Comparison of ENCODE assay signal across 23 mouse cellular contexts in the genomic region with DNA sequence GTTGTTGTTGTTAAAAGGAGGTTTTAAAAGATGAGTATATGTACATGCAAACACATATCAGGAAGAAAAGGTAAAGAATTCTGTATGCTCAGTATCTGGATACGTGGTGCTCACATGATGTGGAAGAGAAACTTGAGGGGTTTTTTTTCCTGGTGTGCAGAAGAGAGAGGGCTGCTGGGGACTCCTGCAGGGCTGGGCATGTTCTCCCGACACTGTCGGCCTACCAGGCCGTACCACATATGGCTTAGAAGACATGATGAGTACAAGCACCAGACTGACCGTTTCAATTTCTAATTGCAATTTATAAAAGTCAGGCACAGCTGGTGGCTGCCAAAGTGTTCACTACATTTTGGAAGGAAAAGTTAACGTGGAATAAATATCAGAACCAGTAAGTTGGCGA. TPM values are rescaled to one million over a fixed set of nuclear protein-coding genes. Genes with fewer than 3 reads are reported as not detected.
DNase-seq lines count a peak whose midpoint lies in the region; ATAC-seq lines count a peak whose summit lies in the region.
"Had no signal": no experiment of that assay in that cellular context is flagged by ENCODE, and none has a peak within 500 bp of the region (broad histone marks: within the 10 kb centered on the region; RNA-seq: fewer than 3 reads in every experiment).

No protein-coding gene starts in this region.

- H3K27me3 ChIP-seq in embryonic facial prominence, embryonic 14.5 days (replicated peaks; ENCODE audit: control insufficient read depth, insufficient read depth, low read length): no peaks in the 10 kb centered on the region
- H3K27me3 ChIP-seq in embryonic facial prominence, embryonic 10.5 days (replicated peaks; ENCODE audit: low read depth, poor library complexity, severe bottlenecking): no peaks in the 10 kb centered on the region
- no peaks in the 10 kb centered on the region for H3K27me3 ChIP-seq in heart, embryonic 10.5 days (ENCODE audit: insufficient read depth, poor library complexity, severe bottlenecking)
- H3K27me3 ChIP-seq: CH12.LX, Patski had no signal

- intact Hi-C loops in heart, postnatal 14 days (cut with DNase I): loop anchor here (5.0 kb wide), 1 partner anchor 143 kb away; no protein-coding TSS in a partner anchor

- no peak for DNase-seq in embryonic facial prominence, embryonic 14.5 days (ENCODE audit: low spot score)
- DNase-seq in embryonic facial prominence, embryonic 10.5 days (ENCODE audit: low spot score): no peak
- peak; percentile 77 for DNase-seq in heart, adult 11 months
- DNase-seq in heart, adult 8-10 months (ENCODE audit: low spot score): no peak
- peak; percentile 53 for DNase-seq in heart, embryonic 10.5 days (ENCODE audit: low spot score)
- DNase-seq in heart, postnatal 14 days: no peak
- peak; percentile 12 for DNase-seq in thymus, postnatal 4 days
- DNase-seq in thymus, postnatal 36 days: no peak
- DNase-seq: adrenal gland, adult 2 months; adrenal gland, adult 8-10 months; adrenal gland, postnatal 10 days; adrenal gland, postnatal 14 days; adrenal gland, postnatal 25 days; adrenal gland, postnatal 36 days; B cell, adult 2 months; cerebellum, adult 11 months; cerebellum, adult 11-12 months had no signal

- H3K9me3 ChIP-seq in embryonic facial prominence, embryonic 14.5 days (ENCODE audit: control insufficient read depth, low read length): no peaks in the 10 kb centered on the region; the same call in 1 of the 2 replicates
- no peaks in the 10 kb centered on the region for H3K9me3 ChIP-seq in embryonic facial prominence, embryonic 10.5 days
- H3K9me3 ChIP-seq in heart, embryonic 10.5 days: no peaks in the 10 kb centered on the region
- H3K9me3 ChIP-seq: G1E had no signal

- no peaks in the 10 kb centered on the region for H3K4me1 ChIP-seq in embryonic facial prominence, embryonic 14.5 days (ENCODE audit: control insufficient read depth, insufficient read depth, low read length)
- H3K4me1 ChIP-seq in embryonic facial prominence, embryonic 10.5 days: 0 out of 2 replicates have a peak, but pooled peaks cover 3% of the 10 kb centered on the region
- no peaks in the 10 kb centered on the region for H3K4me1 ChIP-seq in heart, embryonic 10.5 days

- no peak overlapping the region for H3K4me2 ChIP-seq in embryonic facial prominence, embryonic 14.5 days (ENCODE audit: low read depth, low read length)

- no peak overlapping the region for H3K4me3 ChIP-seq in embryonic facial prominence, embryonic 14.5 days (ENCODE audit: low read depth, low read length)
- H3K4me3 ChIP-seq in embryonic facial prominence, embryonic 10.5 days: no peak overlapping the region
- H3K4me3 ChIP-seq in heart, embryonic 10.5 days: no peak overlapping the region

- 85% methylated on average over 7 of the region's 7 CpGs for WGBS in embryonic facial prominence, embryonic 14.5 days
- 90% methylated on average over 7 of the region's 7 CpGs for WGBS in embryonic facial prominence, embryonic 10.5 days
- 92% methylated on average over 7 of the region's 7 CpGs for WGBS in heart, embryonic 10.5 days

- no peak overlapping the region for H3K9ac ChIP-seq in embryonic facial prominence, embryonic 14.5 days (ENCODE audit: low read depth, low read length)

- H3K36me3 ChIP-seq in embryonic facial prominence, embryonic 14.5 days (ENCODE audit: control insufficient read depth, insufficient read depth, low read length): peaks cover 71% of the 10 kb centered on the region
- H3K36me3 ChIP-seq in embryonic facial prominence, embryonic 10.5 days (replicated peaks): peaks cover 93% of the 10 kb centered on the region
- peaks cover 55% of the 10 kb centered on the region for H3K36me3 ChIP-seq in heart, embryonic 10.5 days

- ATAC-seq in embryonic facial prominence, embryonic 14.5 days (ENCODE audit: low read depth): no peak
- ATAC-seq: activated CD4-positive, CD25-positive, alpha-beta regulatory T cell, adult 4 months; CD4-positive, CD25-positive, alpha-beta regulatory T cell, adult 4 months; Patski had no signal

- H3K27ac ChIP-seq in embryonic facial prominence, embryonic 14.5 days (replicated peaks; ENCODE audit: low read depth, low read length): 0 out of 2 replicates have a peak overlapping the region, but pooled peaks have one; percentile 10
- H3K27ac ChIP-seq in embryonic facial prominence, embryonic 10.5 days (replicated peaks): no peak overlapping the region
- no peak overlapping the region for H3K27ac ChIP-seq in heart, embryonic 10.5 days

RNA-seq across cellular contexts. Expression of gene Pex16, which starts 48.8 kb away (rescaled TPM):
- 19.6 and 22.7 TPM in 2 replicates for polyA plus RNA-seq in embryonic facial prominence, embryonic 14.5 days (2014; fragmentation: Nextera tagmentation; extraction: Ambion mirVana)
- polyA plus RNA-seq in embryonic facial prominence, embryonic 10.5 days (2016; fragmentation: Nextera tagmentation; extraction: Ambion mirVana): 18.6 and 22.4 TPM in 2 replicates
- 10 to 100 TPM; 22.2 to 28.5 (median 25.3) TPM for total RNA-seq in heart, adult 8-10 months (2022)
- 19.0 and 19.2 TPM in 2 replicates for polyA plus RNA-seq in heart, embryonic 10.5 days (2016; fragmentation: Nextera tagmentation; extraction: Ambion mirVana)
- total RNA-seq in heart, postnatal 14 days (2021): 10 to 100 TPM; 23.6 to 25.1 TPM

RNA-seq across cellular contexts. Expression of gene Large2, which starts 49.0 kb away (rescaled TPM):
- polyA plus RNA-seq in embryonic facial prominence, embryonic 14.5 days (2014; fragmentation: Nextera tagmentation; extraction: Ambion mirVana): 10.7 and 11.1 TPM in 2 replicates
- polyA plus RNA-seq in embryonic facial prominence, embryonic 10.5 days (2016; fragmentation: Nextera tagmentation; extraction: Ambion mirVana): 10.2 and 12.4 TPM in 2 replicates
- total RNA-seq in heart, adult 8-10 months (2022): under 1 TPM in 1 of 4 experiments, not detected in 3; 0.75 TPM
- 1.6 and 7.0 TPM in 2 replicates for polyA plus RNA-seq in heart, embryonic 10.5 days (2016; fragmentation: Nextera tagmentation; extraction: Ambion mirVana)
- total RNA-seq in heart, postnatal 14 days (2021): under 1 TPM; 0.32 to 0.36 TPM
- total RNA-seq: MEL had no signal
- polyA plus RNA-seq: activated CD4-positive, CD25-positive, alpha-beta regulatory T cell, adult 4 months; CD4-positive, CD25-positive, alpha-beta regulatory T cell, adult 4 months; G1E had no signal

RNA-seq across cellular contexts. Expression of gene 1700029I15Rik, which starts 56.7 kb away (rescaled TPM):
- polyA plus RNA-seq in embryonic facial prominence, embryonic 14.5 days (2014; fragmentation: Nextera tagmentation; extraction: Ambion mirVana): 2.7 and 3.0 TPM in 2 replicates
- 2.5 and 3.6 TPM in 2 replicates for polyA plus RNA-seq in embryonic facial prominence, embryonic 10.5 days (2016; fragmentation: Nextera tagmentation; extraction: Ambion mirVana)
- total RNA-seq in heart, adult 8-10 months (2022): 1 to 10 TPM in 2 of 4 experiments, under 1 TPM in 2; 0.26 to 1.5 (median 0.86) TPM
- polyA plus RNA-seq in heart, embryonic 10.5 days (2016; fragmentation: Nextera tagmentation; extraction: Ambion mirVana): 0.89 and 2.7 TPM in 2 replicates
- 1 to 10 TPM; 1.4 to 1.9 TPM for total RNA-seq in heart, postnatal 14 days (2021)

Comparison
In these comparisons a context has a peak if more than half of its experiments do, and no peak if none do; other contexts are left out.
1. DNase-seq: peak in heart, adult 11 months (single experiment), heart, embryonic 10.5 days (single experiment) and thymus, postnatal 4 days (single experiment); none in embryonic facial prominence, embryonic 14.5 days (single experiment), embryonic facial prominence, embryonic 10.5 days (single experiment), heart, adult 8-10 months (single experiment), heart, postnatal 14 days (0 of 2) and thymus, postnatal 36 days (0 of 2).